Mouse (Mus musculus): ENCODE measurements around the gene Rbbp8nl. TPM values are rescaled to one million over a fixed set of nuclear protein-coding genes. Genes with fewer than 3 reads are reported as not detected.

Rbbp8nl gene
- polyA plus RNA-seq, 1 experiment, result not detected

GRCm38 (mm10) chr2:180292026-180292425 is 2.3 kb upstream of the Rbbp8nl start:
- TF ChIP-seq POLR2A (IDR thresholded peaks at IDR 0.05; ENCODE audit: borderline replicate concordance, low read depth, low read length) (no peak), CTCF (IDR thresholded peaks at IDR 0.05; ENCODE audit: low read depth, low read length) (no peak)
- no peaks in the 10 kb centered on the region for H3K4me1 ChIP-seq (ENCODE audit: control insufficient read depth, insufficient read depth, low read length)
- H3K4me3 ChIP-seq (ENCODE audit: insufficient read depth, low read length), result no peak overlapping the region
- no peak overlapping the region for H3K27ac ChIP-seq (ENCODE audit: insufficient read depth, low read depth, low read length)

- TF ChIP-seq CTCF (IDR thresholded peaks at IDR 0.05; ENCODE audit: low read depth, low read length) (no peak), POLR2A (IDR thresholded peaks at IDR 0.05; ENCODE audit: borderline replicate concordance, low read depth, low read length) (no peak)
- Histone ChIP-seq H3K27ac (ENCODE audit: insufficient read depth, low read depth, low read length) (no peak overlapping the region), H3K4me3 (ENCODE audit: insufficient read depth, low read length) (no peak overlapping the region), H3K4me1 (ENCODE audit: control insufficient read depth, insufficient read depth, low read length) (no peaks in the 10 kb centered on the region)
These were observed 1.9 kb upstream of the Rbbp8nl start for GRCm38 (mm10) chr2:180291566-180291965.

GRCm38 (mm10) chr2:180290503-180290902 is 824 bp upstream of the Rbbp8nl start:
- Histone ChIP-seq H3K27ac (ENCODE audit: insufficient read depth, low read depth, low read length) (no peak overlapping the region), H3K4me1 (ENCODE audit: control insufficient read depth, insufficient read depth, low read length) (no peaks in the 10 kb centered on the region), H3K4me3 (ENCODE audit: insufficient read depth, low read length) (no peak overlapping the region)
- TF ChIP-seq CTCF (IDR thresholded peaks at IDR 0.05; ENCODE audit: low read depth, low read length) (no peak), POLR2A (IDR thresholded peaks at IDR 0.05; ENCODE audit: borderline replicate concordance, low read depth, low read length) (no peak)

GRCm38 (mm10) chr2:180288966-180289365 is 713 bp downstream of the Rbbp8nl start:
- Histone ChIP-seq H3K4me3 (ENCODE audit: insufficient read depth, low read length) (no peak overlapping the region), H3K27ac (ENCODE audit: insufficient read depth, low read depth, low read length) (no peak overlapping the region), H3K4me1 (ENCODE audit: control insufficient read depth, insufficient read depth, low read length) (no peaks in the 10 kb centered on the region)
- no peak for TF ChIP-seq POLR2A (IDR thresholded peaks at IDR 0.05; ENCODE audit: borderline replicate concordance, low read depth, low read length)
- no peak for TF ChIP-seq CTCF (IDR thresholded peaks at IDR 0.05; ENCODE audit: low read depth, low read length)

GRCm38 (mm10) chr2:180279321-180279720 is 10.4 kb downstream of the Rbbp8nl start:
- TF ChIP-seq POLR2A (IDR thresholded peaks at IDR 0.05; ENCODE audit: borderline replicate concordance, low read depth, low read length) (no peak), CTCF (IDR thresholded peaks at IDR 0.05; ENCODE audit: low read depth, low read length) (no peak)
- Histone ChIP-seq H3K27ac (ENCODE audit: insufficient read depth, low read depth, low read length) (no peak overlapping the region), H3K4me1 (ENCODE audit: control insufficient read depth, insufficient read depth, low read length) (peaks cover 5% of the 10 kb centered on the region), H3K4me3 (ENCODE audit: insufficient read depth, low read length) (no peak overlapping the region)

GRCm38 (mm10) chr2:180277773-180278320 is 11.8 kb downstream of the Rbbp8nl start:
- H3K27ac ChIP-seq (ENCODE audit: insufficient read depth, low read depth, low read length), result no peak overlapping the region
- H3K4me1 ChIP-seq (ENCODE audit: control insufficient read depth, insufficient read depth, low read length), result peaks cover 5% of the 10 kb centered on the region
- H3K4me3 ChIP-seq (ENCODE audit: insufficient read depth, low read length), result no peak overlapping the region
- TF ChIP-seq POLR2A (IDR thresholded peaks at IDR 0.05; ENCODE audit: borderline replicate concordance, low read depth, low read length), result no peak
- no peak for TF ChIP-seq CTCF (IDR thresholded peaks at IDR 0.05; ENCODE audit: low read depth, low read length)

- no peak for TF ChIP-seq POLR2A (IDR thresholded peaks at IDR 0.05; ENCODE audit: borderline replicate concordance, low read depth, low read length)
- no peak for TF ChIP-seq CTCF (IDR thresholded peaks at IDR 0.05; ENCODE audit: low read depth, low read length)
- H3K27ac ChIP-seq (ENCODE audit: insufficient read depth, low read depth, low read length), result no peak overlapping the region
- H3K4me1 ChIP-seq (ENCODE audit: control insufficient read depth, insufficient read depth, low read length), result peaks cover 11% of the 10 kb centered on the region
- H3K4me3 ChIP-seq (ENCODE audit: insufficient read depth, low read length), result no peak overlapping the region
These were observed 12.8 kb downstream of the Rbbp8nl start for GRCm38 (mm10) chr2:180276851-180277259.

GRCm38 (mm10) chr2:180276385-180276784 is 13.3 kb downstream of the Rbbp8nl start:
- Histone ChIP-seq H3K27ac (ENCODE audit: insufficient read depth, low read depth, low read length) (no peak overlapping the region), H3K4me1 (ENCODE audit: control insufficient read depth, insufficient read depth, low read length) (peaks cover 11% of the 10 kb centered on the region), H3K4me3 (ENCODE audit: insufficient read depth, low read length) (no peak overlapping the region)
- no peak for TF ChIP-seq CTCF (IDR thresholded peaks at IDR 0.05; ENCODE audit: low read depth, low read length)
- TF ChIP-seq POLR2A (IDR thresholded peaks at IDR 0.05; ENCODE audit: borderline replicate concordance, low read depth, low read length), result no peak

GRCm38 (mm10) chr2:180275836-180276235 is 13.8 kb downstream of the Rbbp8nl start:
- TF ChIP-seq CTCF (IDR thresholded peaks at IDR 0.05; ENCODE audit: low read depth, low read length) (peak; percentile 84), POLR2A (IDR thresholded peaks at IDR 0.05; ENCODE audit: borderline replicate concordance, low read depth, low read length) (no peak)
- Histone ChIP-seq H3K4me1 (ENCODE audit: control insufficient read depth, insufficient read depth, low read length) (peaks cover 15% of the 10 kb centered on the region), H3K4me3 (ENCODE audit: insufficient read depth, low read length) (peak overlapping the region; percentile 8; the same call in 1 of the 2 replicates), H3K27ac (ENCODE audit: insufficient read depth, low read depth, low read length) (no peak overlapping the region)

- Histone ChIP-seq H3K4me1 (ENCODE audit: control insufficient read depth, insufficient read depth, low read length) (peaks cover 28% of the 10 kb centered on the region), H3K4me3 (ENCODE audit: insufficient read depth, low read length) (no peak overlapping the region), H3K27ac (ENCODE audit: insufficient read depth, low read depth, low read length) (no peak overlapping the region)
- no peak for TF ChIP-seq CTCF (IDR thresholded peaks at IDR 0.05; ENCODE audit: low read depth, low read length)
These were observed 15.2 kb downstream of the Rbbp8nl start for GRCm38 (mm10) chr2:180274523-180274922.
